Mouse (Mus musculus): Measurements from ENCODE around the gene Rasd1.

The Rasd1 gene

DNA sequence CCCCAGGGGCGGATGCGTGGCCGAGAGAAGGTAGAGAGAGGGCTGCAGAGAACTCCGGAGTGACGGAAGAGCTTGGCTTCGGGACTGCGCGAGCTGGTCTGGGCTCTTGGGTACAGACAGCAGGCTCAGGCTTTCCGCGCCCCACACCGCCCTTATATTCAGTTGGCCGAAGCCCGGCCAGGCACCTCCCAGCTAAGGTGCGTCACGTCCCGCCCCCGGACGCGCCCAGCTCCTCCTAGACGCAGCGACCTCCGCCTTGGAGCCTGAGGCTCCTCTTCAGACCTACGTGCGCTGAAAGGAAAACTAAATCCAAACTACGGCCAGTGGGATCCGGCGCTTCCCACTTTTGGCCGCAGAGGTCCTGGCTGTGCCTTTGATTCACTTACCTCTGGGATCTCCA is at the start of gene Rasd1:
Gene Rasd1, minus strand, starts transcription at position 127 of the 400 bp plus-strand sequence.
- peak; percentile 93 for DNase-seq

- no peak for DNase-seq
These were observed 46.8 kb upstream of the Rasd1 start for GRCm38 (mm10) chr11:60011516-60011915.

GRCm38 (mm10) chr11:60009451-60009850 is 44.7 kb upstream of the Rasd1 start:
- no peak for DNase-seq

DNA sequence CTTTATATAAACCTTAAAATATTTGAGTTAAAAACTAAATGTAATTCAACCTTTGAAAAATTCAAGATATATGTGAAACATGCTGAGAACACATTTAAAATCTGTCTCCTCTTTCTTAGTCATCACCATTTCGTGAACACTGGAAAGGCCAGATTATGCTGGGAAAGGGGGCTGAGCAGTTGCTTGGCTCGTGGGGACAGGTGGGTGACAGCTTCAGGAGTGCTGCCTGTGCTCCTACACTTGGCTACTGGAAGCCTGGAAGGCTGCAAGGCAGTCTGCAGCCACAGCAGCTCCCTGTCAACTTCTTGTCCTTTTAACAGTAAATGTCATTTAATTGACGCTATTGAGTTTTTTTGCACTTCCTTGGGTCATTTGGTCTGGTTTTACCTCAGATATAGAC is 41.1 kb upstream of the Rasd1 start:
- DNase-seq, result no peak

GRCm38 (mm10) chr11:60004716-60005115 is 40.0 kb upstream of the Rasd1 start:
- DNase-seq, result no peak

DNA sequence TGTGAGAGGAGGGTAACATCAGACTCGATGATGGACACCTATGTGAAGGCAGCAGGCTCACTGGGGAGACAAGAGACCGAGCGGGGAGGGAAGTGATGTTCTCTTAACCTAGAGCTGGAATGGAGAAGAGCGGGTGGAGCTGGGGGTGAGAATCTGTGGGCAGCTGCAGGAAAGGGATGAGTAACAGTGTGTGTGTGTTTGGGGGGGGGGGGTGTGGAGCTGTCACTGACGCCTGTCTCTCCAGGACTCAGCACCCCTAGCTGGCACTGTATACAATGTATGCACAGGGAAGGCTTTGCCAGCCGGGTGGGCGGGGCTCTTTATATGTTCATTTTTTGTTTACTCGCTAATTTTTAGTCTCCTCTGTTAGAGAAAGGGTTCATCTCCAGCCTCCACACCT is 39.1 kb upstream of the Rasd1 start:
- no peak for DNase-seq

DNA sequence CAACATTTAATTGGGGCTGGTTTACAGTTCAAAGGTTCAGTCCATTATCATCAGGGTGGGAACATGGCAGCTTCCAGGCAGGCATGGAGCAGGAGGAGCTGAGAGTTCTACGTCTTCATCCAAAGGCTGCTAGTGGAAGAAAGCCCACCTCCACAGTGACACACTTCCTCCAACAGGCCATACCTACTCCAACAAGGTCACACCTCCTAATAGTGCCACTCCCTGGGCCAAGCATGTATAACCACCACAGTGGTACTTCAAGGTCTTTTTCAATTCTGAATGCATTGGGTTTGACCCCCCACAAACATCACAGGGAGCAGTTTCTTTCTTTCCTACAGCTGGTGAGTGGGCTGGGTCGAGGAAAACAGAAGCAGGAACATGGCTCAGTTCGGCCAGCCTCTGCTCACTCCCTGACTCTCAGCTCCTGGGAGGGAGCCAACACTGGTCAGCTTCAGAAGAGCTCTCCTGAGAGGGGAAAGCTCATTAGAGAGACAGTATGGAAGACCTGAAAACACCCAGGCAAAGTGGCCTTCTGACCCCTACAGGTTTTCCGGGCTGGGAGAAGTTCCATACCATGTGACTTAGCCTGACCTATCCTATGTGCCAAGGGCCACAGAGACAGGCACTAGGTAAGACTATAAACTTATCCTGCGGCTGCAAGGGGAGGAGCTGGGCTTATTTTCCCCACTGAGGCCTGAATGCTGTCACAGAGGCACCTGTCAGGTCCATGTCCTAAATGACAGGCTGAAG is 36.7 kb upstream of the Rasd1 start:
- no peak for DNase-seq

GRCm38 (mm10) chr11:59994318-59994717 is 29.6 kb upstream of the Rasd1 start:
- DNase-seq, result no peak

DNA sequence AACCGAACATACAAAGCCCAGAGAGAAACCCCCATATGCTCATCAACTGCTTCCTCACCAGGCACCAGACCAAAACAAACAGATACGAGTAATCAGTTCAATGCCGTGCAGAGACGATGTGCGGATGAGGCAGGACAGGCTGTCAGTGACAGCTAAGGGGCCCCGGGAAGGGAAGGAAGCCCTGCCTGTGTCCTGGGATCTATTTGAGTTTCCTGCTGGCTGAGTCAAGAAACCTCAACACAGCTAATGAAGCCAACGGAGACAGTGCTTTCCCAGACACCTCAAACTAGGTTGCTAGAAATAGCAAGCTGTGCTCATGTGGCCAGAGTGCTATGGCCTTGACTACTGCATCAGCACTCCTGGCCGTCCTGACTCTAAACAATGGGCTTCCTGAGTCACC is 26.6 kb upstream of the Rasd1 start:
- peak; percentile 17 for DNase-seq

DNA sequence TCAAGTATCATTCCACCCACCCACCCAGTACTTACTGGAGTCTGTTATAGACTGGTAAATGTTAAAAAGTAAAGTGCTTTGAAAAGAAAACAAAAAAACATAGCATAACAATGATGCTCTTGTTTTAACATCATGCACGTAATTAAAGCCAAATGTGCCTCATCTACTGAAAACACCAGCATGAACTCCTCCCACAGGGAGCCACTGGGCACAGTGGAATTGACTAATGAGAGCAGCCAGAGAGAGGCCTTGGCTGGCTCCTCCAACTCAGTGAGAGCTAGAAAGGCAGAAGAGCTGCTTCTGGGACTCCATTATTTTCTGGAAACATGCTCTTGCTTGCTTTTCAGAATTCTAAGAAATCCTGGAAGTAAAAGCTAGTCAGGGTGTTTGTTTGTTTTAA is 24.7 kb upstream of the Rasd1 start:
- no peak for DNase-seq

DNA sequence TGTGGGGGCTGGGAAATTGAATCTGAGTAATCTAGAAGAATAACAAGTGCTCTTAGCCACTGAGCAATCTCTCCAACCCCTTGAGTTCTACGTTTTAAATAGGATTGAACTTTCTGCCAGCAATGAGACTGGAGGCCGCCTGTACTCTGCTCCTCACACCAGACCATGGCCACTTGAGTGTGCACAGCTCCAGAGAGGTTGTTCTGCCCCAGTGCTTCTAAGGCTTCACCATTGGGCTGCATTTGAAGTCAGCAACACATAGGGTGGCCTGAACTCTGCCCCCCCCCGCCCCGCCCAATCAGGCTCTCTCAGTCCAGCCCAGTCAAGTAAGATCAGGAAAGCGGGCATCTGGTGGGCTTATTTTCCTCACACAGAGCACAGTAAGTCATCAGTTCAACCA is 13.1 kb upstream of the Rasd1 start:
- DNase-seq, result peak; percentile 54

- DNase-seq, result no peak
These were observed 10.5 kb upstream of the Rasd1 start for GRCm38 (mm10) chr11:59975241-59975640.

DNA sequence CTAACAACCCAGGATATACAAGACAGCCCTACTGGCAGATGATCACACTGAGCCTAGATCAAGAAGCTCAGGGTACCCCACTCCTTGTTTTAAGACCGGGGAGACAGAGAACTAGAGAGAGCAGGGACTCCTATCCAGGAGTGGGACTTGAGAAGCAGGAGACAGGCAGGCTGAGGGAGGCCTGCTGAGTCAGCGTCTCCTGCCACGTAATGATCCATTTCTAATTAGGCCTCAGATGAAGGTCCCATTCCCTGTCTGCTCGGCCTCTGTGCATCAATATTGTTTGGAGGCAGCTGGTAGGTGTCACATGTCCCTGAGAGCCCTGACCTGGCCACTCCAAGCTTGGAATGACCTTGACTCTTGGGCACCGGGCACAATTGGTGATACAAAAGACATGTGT is 8.6 kb upstream of the Rasd1 start:
- DNase-seq, result no peak

DNA sequence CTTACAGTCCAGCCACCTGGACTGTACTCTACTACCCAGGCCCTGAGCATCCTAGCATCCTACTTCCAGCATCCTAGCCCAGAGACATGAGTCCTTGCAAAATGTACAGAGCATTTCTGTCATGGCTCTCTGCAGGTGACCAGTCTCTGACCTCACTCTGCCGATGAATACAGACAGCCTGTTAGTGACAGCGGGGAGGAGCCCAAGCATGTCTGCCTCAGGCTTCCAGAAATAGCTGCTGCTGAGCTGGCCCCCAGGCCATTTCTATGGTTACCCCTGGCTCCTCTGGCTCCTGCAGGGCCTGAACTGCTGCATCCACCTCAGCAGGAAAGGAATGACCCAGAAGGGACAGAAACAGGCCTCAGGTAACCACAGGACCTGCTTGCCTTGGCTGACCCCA is 6.9 kb upstream of the Rasd1 start:
- no peak for DNase-seq

- no peak for DNase-seq
These were observed 6.0 kb upstream of the Rasd1 start for GRCm38 (mm10) chr11:59970780-59971179.

DNA sequence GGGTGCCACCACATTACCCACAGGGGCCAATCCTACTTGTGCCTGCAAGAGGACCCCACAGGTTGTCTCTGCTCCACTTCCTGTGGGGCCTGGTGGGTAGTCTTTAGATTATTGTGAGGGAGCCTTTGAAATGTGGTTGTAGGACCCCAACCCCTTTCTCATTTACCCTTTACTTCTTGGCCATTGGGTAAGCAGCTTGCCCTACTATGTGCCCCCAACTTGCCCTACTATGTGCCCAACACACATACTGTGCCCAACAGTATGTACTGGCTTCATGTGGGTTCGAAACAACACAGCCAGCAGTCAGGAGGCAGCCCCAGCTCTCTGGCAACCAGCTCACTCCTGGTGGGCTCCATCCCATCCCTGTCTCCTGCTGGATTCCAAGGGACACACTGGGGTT is 3.0 kb upstream of the Rasd1 start:
- DNase-seq, result no peak

DNA sequence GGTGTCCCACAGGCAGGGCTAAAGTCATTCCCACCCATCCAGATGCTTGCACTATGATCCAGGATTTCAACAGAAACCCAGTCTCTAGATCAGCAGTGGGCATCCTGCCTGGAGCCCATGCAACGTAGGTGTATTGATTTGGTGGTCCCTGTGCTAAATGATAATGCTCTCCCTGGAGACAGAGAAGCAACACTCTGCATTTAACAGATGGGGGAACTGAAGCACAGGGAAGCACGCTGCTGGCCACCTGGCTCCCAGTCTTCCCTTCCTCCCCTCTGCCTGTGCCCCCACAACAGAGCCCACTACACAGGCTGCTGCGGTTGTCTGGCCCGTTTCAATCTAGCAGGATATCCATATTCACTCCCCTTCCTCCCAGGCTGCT is 1.3 kb upstream of the Rasd1 start:
- no peak for DNase-seq

DNA sequence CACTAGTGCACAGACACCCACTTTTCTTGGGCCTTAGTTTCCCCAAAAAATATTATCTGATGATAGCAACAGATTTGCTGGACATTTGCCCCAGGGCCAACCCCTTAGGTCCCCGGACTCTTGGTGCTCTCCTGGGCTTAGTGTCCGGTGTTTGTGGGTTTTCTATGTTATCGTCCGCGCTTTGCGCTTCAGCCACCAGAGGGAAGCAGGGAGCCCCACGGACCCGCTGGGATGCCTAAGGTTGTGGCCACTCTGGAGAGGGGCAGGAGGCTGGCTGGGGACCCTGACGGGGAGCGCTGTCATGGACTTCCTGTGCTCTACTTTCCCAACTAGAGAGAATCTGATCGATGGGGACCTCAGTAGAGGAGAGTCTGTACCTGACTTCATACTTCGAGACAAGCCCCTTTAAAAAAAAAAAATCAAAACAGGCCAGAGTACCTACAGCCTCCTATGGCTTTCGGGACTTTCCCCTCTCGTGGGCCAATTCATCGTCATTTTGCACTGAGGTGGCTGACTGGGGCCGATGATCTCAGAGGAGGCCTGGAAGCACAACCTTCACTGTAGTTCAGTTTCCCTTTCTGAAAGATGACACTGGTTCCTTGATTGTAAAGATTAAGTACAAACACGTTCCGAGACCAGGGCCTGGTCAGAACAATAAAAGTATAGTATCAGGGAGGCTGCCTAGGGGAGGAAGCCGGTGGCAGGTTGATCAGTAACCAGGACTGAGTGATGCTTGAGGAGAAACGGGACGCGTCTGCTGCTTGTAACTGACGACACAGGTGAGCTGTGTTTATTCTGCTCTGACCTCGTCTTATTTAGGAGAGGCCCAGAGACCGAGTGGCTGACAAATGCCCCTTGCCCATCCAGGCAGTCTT is 720 bp upstream of the Rasd1 start:
- peak; percentile 90 for DNase-seq

GRCm38 (mm10) chr11:59964163-59964758 is 483 bp downstream of the Rasd1 start:
- DNase-seq, result peak; percentile 36

DNA sequence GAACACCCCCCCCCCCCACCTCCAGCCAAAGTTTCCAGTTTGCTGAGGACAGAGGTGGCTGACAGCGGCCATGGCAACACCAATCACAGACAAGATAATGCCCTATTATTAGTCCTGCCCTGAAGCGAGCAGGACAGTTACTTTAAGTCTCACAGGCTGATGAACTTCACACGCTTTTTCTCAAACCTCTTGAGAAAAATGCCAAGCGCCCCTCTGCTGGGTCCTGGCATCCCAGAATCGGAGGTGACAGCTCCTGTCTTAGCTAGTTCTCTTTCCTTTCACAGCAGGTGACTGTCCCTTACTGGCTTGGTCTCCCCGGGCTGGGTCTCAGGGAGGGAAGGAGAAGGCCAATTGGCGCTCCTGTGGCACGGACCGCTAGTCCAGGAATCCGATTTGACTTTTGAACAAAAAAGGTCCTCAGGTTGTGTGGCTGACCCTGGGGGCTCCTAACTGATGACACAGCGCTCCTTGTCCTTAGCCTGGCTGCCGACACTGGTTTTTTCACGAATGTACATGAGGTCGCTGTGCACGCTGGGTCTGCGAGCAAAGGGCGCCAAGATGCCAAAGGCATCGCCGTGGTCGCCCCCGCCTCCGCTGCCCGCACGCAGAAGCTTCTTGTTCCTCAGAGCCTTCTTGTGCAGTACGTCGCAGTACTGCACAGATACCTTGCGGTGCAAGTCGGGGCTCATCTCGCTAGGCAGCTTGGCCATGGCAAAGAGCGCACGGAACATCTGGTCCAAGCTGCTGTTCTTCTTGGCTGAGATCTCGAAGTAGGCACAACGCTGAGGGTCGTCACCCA is 1.2 kb downstream of the Rasd1 start:
- no peak for DNase-seq

GRCm38 (mm10) chr11:59962590-59962989 is 2.2 kb downstream of the Rasd1 start:
- DNase-seq, result no peak

DNA sequence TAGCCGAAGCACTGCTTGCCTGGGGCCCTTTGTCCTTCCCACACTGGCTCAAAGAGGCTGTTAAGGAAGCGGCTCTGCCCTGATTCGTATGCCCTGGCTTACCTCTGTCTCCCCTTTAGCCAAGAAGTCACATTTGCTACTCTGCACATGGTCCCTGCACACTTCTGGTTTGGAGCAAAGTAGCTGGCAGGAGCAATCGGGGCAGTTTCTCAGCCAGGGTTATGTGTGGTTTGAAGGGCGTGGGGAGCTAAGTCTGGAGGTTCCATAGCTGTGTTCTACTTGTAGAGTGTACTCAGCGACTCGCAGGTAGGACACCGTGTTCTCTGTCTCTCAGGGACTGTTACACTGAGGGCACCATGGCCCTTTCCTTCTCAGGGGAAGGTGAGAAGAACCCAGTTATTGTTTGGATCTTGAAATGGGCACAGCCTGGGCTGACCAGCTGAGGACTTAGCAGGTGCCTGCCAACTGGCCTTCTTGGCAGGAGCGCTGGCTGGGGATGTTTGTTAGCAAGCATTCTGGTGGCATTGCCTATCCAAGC is 3.3 kb downstream of the Rasd1 start:
- no peak for DNase-seq
